Mouse (Mus musculus): Measurements from ENCODE around the gene Crmp1. TPM values are rescaled to one million over a fixed set of nuclear protein-coding genes. Genes with fewer than 3 reads are reported as not detected.

Crmp1 gene
- total and polyA plus RNA-seq, 3 experiments = 0.55 to 0.77 (median 0.59) TPM

- WGBS = 13% methylated on average over 6 of the region's 6 CpGs
- H3K27me3 ChIP-seq (ENCODE audit: control insufficient read depth, insufficient read depth, low read length) = no peaks in the 10 kb centered on the region
- intact Hi-C loops (cut with DNase I) = no loop called here
- H3K4me3 ChIP-seq = no peak overlapping the region
- DNase-seq = peak in 1 of 2 experiments; percentile 29
- H3K79me2 ChIP-seq (replicated peaks; ENCODE audit: control insufficient read depth, insufficient read depth, low read length) = no peaks in the 10 kb centered on the region
- H3K27ac ChIP-seq = no peak overlapping the region
- TF ChIP-seq POLR2A (IDR thresholded peaks at IDR 0.05; ENCODE audit: insufficient read depth, low read depth, low read length) (no peak), CTCF (IDR thresholded peaks at IDR 0.05) (no peak), EP300 (IDR thresholded peaks at IDR 0.05; ENCODE audit: insufficient read depth, low read depth, low read length) (no peak)
- H3K4me1 ChIP-seq (ENCODE audit: control insufficient read depth, insufficient read depth, low read length) = no peaks in the 10 kb centered on the region
- no peak overlapping the region for H3K9ac ChIP-seq (ENCODE audit: low read depth, low read length)
- H3K36me3 ChIP-seq (ENCODE audit: control insufficient read depth, insufficient read depth, low read length) = no peaks in the 10 kb centered on the region
These were observed 13.6 kb upstream of the Crmp1 start for GRCm38 (mm10) chr5:37227956-37228680.

GRCm38 (mm10) chr5:37228894-37229293 is 12.8 kb upstream of the Crmp1 start:
- no peak overlapping the region for H3K4me3 ChIP-seq

GRCm38 (mm10) chr5:37233010-37233557 is 8.7 kb upstream of the Crmp1 start:
- no peak overlapping the region for H3K4me3 ChIP-seq
- DNase-seq = peak in 1 of 2 experiments; percentile 36
- 37% methylated on average over 9 of the region's 9 CpGs for WGBS
- intact Hi-C loops (cut with DNase I) = no loop called here
- H3K36me3 ChIP-seq (ENCODE audit: control insufficient read depth, insufficient read depth, low read length) = no peaks in the 10 kb centered on the region
- H3K27ac ChIP-seq = no peak overlapping the region
- no peaks in the 10 kb centered on the region for H3K4me1 ChIP-seq (ENCODE audit: control insufficient read depth, insufficient read depth, low read length)
- no peak for TF ChIP-seq POLR2A (IDR thresholded peaks at IDR 0.05; ENCODE audit: insufficient read depth, low read depth, low read length)
- TF ChIP-seq CTCF (IDR thresholded peaks at IDR 0.05) = no peak
- no peak for TF ChIP-seq EP300 (IDR thresholded peaks at IDR 0.05; ENCODE audit: insufficient read depth, low read depth, low read length)
- no peaks in the 10 kb centered on the region for H3K79me2 ChIP-seq (replicated peaks; ENCODE audit: control insufficient read depth, insufficient read depth, low read length)
- H3K27me3 ChIP-seq (ENCODE audit: control insufficient read depth, insufficient read depth, low read length) = no peaks in the 10 kb centered on the region
- H3K9ac ChIP-seq (ENCODE audit: low read depth, low read length) = no peak overlapping the region

More at GRCm38 (mm10) chr5:37228894-37229293, 12.8 kb upstream of the Crmp1 start:
- Histone ChIP-seq H3K79me2 (replicated peaks; ENCODE audit: control insufficient read depth, insufficient read depth, low read length) (no peaks in the 10 kb centered on the region), H3K4me1 (ENCODE audit: control insufficient read depth, insufficient read depth, low read length) (no peaks in the 10 kb centered on the region), H3K27ac (no peak overlapping the region), H3K36me3 (ENCODE audit: control insufficient read depth, insufficient read depth, low read length) (no peaks in the 10 kb centered on the region), H3K27me3 (ENCODE audit: control insufficient read depth, insufficient read depth, low read length) (no peaks in the 10 kb centered on the region), H3K9ac (ENCODE audit: low read depth, low read length) (no peak overlapping the region)
- TF ChIP-seq EP300 (IDR thresholded peaks at IDR 0.05; ENCODE audit: insufficient read depth, low read depth, low read length) = no peak
- TF ChIP-seq CTCF (IDR thresholded peaks at IDR 0.05) = no peak
- TF ChIP-seq POLR2A (IDR thresholded peaks at IDR 0.05; ENCODE audit: insufficient read depth, low read depth, low read length) = no peak
- intact Hi-C loops (cut with DNase I) = no loop called here
- no peak for DNase-seq
- 59% methylated on average over 7 of the region's 7 CpGs for WGBS

- H3K27me3 ChIP-seq (ENCODE audit: control insufficient read depth, insufficient read depth, low read length) = peaks cover 15% of the 10 kb centered on the region
- WGBS = 17% methylated on average over 2 of the region's 2 CpGs
- intact Hi-C loops (cut with DNase I) = no loop called here
- no peaks in the 10 kb centered on the region for H3K79me2 ChIP-seq (replicated peaks; ENCODE audit: control insufficient read depth, insufficient read depth, low read length)
- DNase-seq = no peak
- no peaks in the 10 kb centered on the region for H3K36me3 ChIP-seq (ENCODE audit: control insufficient read depth, insufficient read depth, low read length)
- TF ChIP-seq POLR2A (IDR thresholded peaks at IDR 0.05; ENCODE audit: insufficient read depth, low read depth, low read length) = no peak
- TF ChIP-seq CTCF (IDR thresholded peaks at IDR 0.05) = no peak
- TF ChIP-seq EP300 (IDR thresholded peaks at IDR 0.05; ENCODE audit: insufficient read depth, low read depth, low read length) = no peak
- no peak overlapping the region for H3K27ac ChIP-seq
- no peaks in the 10 kb centered on the region for H3K4me1 ChIP-seq (ENCODE audit: control insufficient read depth, insufficient read depth, low read length)
- no peak overlapping the region for H3K4me3 ChIP-seq
- no peak overlapping the region for H3K9ac ChIP-seq (ENCODE audit: low read depth, low read length)
These were observed 3.1 kb upstream of the Crmp1 start for GRCm38 (mm10) chr5:37238654-37239053.

- Histone ChIP-seq H3K36me3 (ENCODE audit: control insufficient read depth, insufficient read depth, low read length) (no peaks in the 10 kb centered on the region), H3K4me3 (no peak overlapping the region), H3K27ac (no peak overlapping the region), H3K27me3 (ENCODE audit: control insufficient read depth, insufficient read depth, low read length) (peaks cover 16% of the 10 kb centered on the region), H3K4me1 (ENCODE audit: control insufficient read depth, insufficient read depth, low read length) (no peaks in the 10 kb centered on the region; the same call in 1 of the 2 replicates), H3K9ac (ENCODE audit: low read depth, low read length) (no peak overlapping the region), H3K79me2 (replicated peaks; ENCODE audit: control insufficient read depth, insufficient read depth, low read length) (no peaks in the 10 kb centered on the region)
- intact Hi-C loops (cut with DNase I) = no loop called here
- no peak for DNase-seq
- TF ChIP-seq CTCF (IDR thresholded peaks at IDR 0.05) (no peak), POLR2A (IDR thresholded peaks at IDR 0.05; ENCODE audit: insufficient read depth, low read depth, low read length) (no peak), EP300 (IDR thresholded peaks at IDR 0.05; ENCODE audit: insufficient read depth, low read depth, low read length) (no peak)
- WGBS = 9% methylated on average over 5 of the region's 5 CpGs
These were observed 1.2 kb upstream of the Crmp1 start for GRCm38 (mm10) chr5:37240550-37240949.

- 15% methylated on average over 9 of the region's 9 CpGs for WGBS
These were observed 516 bp upstream of the Crmp1 start for GRCm38 (mm10) chr5:37241224-37241623.

More at GRCm38 (mm10) chr5:37241224-37241623, 516 bp upstream of the Crmp1 start:
- H3K27me3 ChIP-seq (ENCODE audit: control insufficient read depth, insufficient read depth, low read length) = peaks cover 16% of the 10 kb centered on the region
- intact Hi-C loops (cut with DNase I) = no loop called here
- no peak for DNase-seq
- H3K4me1 ChIP-seq (ENCODE audit: control insufficient read depth, insufficient read depth, low read length) = no peaks in the 10 kb centered on the region; the same call in 1 of the 2 replicates
- no peak overlapping the region for H3K4me3 ChIP-seq
- H3K27ac ChIP-seq = no peak overlapping the region
- H3K36me3 ChIP-seq (ENCODE audit: control insufficient read depth, insufficient read depth, low read length) = no peaks in the 10 kb centered on the region
- TF ChIP-seq POLR2A (IDR thresholded peaks at IDR 0.05; ENCODE audit: insufficient read depth, low read depth, low read length) = no peak
- TF ChIP-seq CTCF (IDR thresholded peaks at IDR 0.05) = no peak
- no peak for TF ChIP-seq EP300 (IDR thresholded peaks at IDR 0.05; ENCODE audit: insufficient read depth, low read depth, low read length)
- no peaks in the 10 kb centered on the region for H3K79me2 ChIP-seq (replicated peaks; ENCODE audit: control insufficient read depth, insufficient read depth, low read length)
- H3K9ac ChIP-seq (ENCODE audit: low read depth, low read length) = no peak overlapping the region

All from heart, adult 2 months (tissue).